Mouse (Mus musculus) hindbrain, embryonic 13.5 days (tissue): Measurements from ENCODE around the gene Col4a3. TPM values are rescaled to one million over a fixed set of nuclear protein-coding genes. Genes with fewer than 3 reads are reported as not detected.

Experiments
- ATAC-seq: fragments of 200-750 bp; cut with Nextera tagmentation; 2 replicates; pipeline ENCODE4 v1.8.0; 2017; ENCODE audit warnings: moderate TSS enrichment; ENCODE audit not compliant: low FRiP score
- H3K27ac ChIP-seq: fragments of 300-500 bp; sonication (generic); 2 replicates; pipeline ENCODE4 v1.5.1; 2015; ENCODE audit warnings: inconsistent platforms, mild to moderate bottlenecking, moderate library complexity
- H3K27me3 ChIP-seq: fragments of 300-500 bp; sonication (generic); 2 replicates; pipeline ENCODE4 v1.6.1; 2015; ENCODE audit warnings: mild to moderate bottlenecking, inconsistent platforms
- H3K36me3 ChIP-seq: fragments of 300-500 bp; sonication (generic); 2 replicates; pipeline ENCODE4 v1.6.1; 2015; ENCODE audit warnings: mild to moderate bottlenecking, inconsistent platforms
- H3K4me1 ChIP-seq: fragments of 300-500 bp; sonication (generic); replicated peaks from 2 replicates; pipeline ENCODE4 v1.6.1; 2015; ENCODE audit warnings: inconsistent platforms
- H3K4me2 ChIP-seq: fragments of 300-500 bp; sonication (generic); 2 replicates; pipeline ENCODE4 v1.6.1; 2015; ENCODE audit warnings: inconsistent platforms, mild to moderate bottlenecking, moderate library complexity
- H3K4me3 ChIP-seq: fragments of 300-500 bp; sonication (generic); 2 replicates; pipeline ENCODE4 v1.5.1; 2015; ENCODE audit warnings: mild to moderate bottlenecking, inconsistent platforms
- H3K9ac ChIP-seq: fragments of 300-500 bp; sonication (generic); 2 replicates; pipeline ENCODE4 v1.6.1; 2015; ENCODE audit warnings: mild to moderate bottlenecking, inconsistent platforms
- H3K9me3 ChIP-seq: fragments of 300-500 bp; sonication (generic); 2 replicates; pipeline ENCODE4 v1.6.1; 2016; ENCODE audit warnings: inconsistent platforms
- WGBS: fragments of 180-500 bp; shearing (Covaris S2); methylation state at CpG from one replicate; pipeline ENCODE4 v1.1.7; 2015; 5-methylcytosine and 5-hydroxymethylcytosine counted together
- polyA plus RNA-seq: library from polyadenylated mRNA; unstranded; fragments of >200 nt; fragmentation: Nextera tagmentation; extraction: Ambion mirVana; gene quantifications from 2 replicates; pipeline ENCODE4 v1.2.1, GENCODE M21; 2015

Gene Col4a3
- polyA plus RNA-seq, 1 experiment from 2014 or later = 0.25 TPM

- Histone ChIP-seq H3K9me3 (no peaks in the 10 kb centered on the region), H3K36me3 (no peaks in the 10 kb centered on the region), H3K4me3 (peak overlapping the region; percentile 25; the same call in 1 of the 2 replicates), H3K4me1 (no peaks in the 10 kb centered on the region), H3K27ac (no peak overlapping the region), H3K27me3 (no peaks in the 10 kb centered on the region), H3K4me2 (peak overlapping the region; percentile 50), H3K9ac (peak overlapping the region; percentile 29; the same call in 1 of the 2 replicates)
- 37% methylated on average over 18 of the region's 18 CpGs for WGBS
- ATAC-seq = no peak
Observed at GRCm38 (mm10) chr1:82641316-82641987, 54.7 kb downstream of the Col4a3 start.

GRCm38 (mm10) chr1:82647989-82648388 lies 61.3 kb downstream of the Col4a3 start:
- Histone ChIP-seq H3K9me3 (no peaks in the 10 kb centered on the region), H3K4me1 (no peaks in the 10 kb centered on the region), H3K4me3 (no peak overlapping the region), H3K4me2 (no peak overlapping the region), H3K27ac (no peak overlapping the region), H3K27me3 (no peaks in the 10 kb centered on the region), H3K36me3 (no peaks in the 10 kb centered on the region), H3K9ac (no peak overlapping the region)
- ATAC-seq = no peak
- WGBS = 73% methylated on average over 10 of the region's 10 CpGs

- no peak for ATAC-seq
- Histone ChIP-seq H3K9ac (no peak overlapping the region), H3K4me2 (no peak overlapping the region), H3K4me1 (no peaks in the 10 kb centered on the region), H3K9me3 (no peaks in the 10 kb centered on the region), H3K27ac (no peak overlapping the region), H3K27me3 (no peaks in the 10 kb centered on the region), H3K4me3 (no peak overlapping the region), H3K36me3 (no peaks in the 10 kb centered on the region)
- WGBS = 78% methylated on average over 4 of the region's 4 CpGs
Observed at GRCm38 (mm10) chr1:82650868-82651267, 64.1 kb downstream of the Col4a3 start.

GRCm38 (mm10) chr1:82654046-82654445 lies 67.3 kb downstream of the Col4a3 start:
- no peak for ATAC-seq
- Histone ChIP-seq H3K4me1 (peaks cover 5% of the 10 kb centered on the region; the same call in 1 of the 2 replicates), H3K27me3 (no peaks in the 10 kb centered on the region), H3K27ac (no peak overlapping the region), H3K9me3 (no peaks in the 10 kb centered on the region), H3K36me3 (no peaks in the 10 kb centered on the region), H3K4me2 (no peak overlapping the region), H3K4me3 (no peak overlapping the region), H3K9ac (no peak overlapping the region)
- WGBS = 39% methylated on average over 7 of the region's 7 CpGs

GRCm38 (mm10) chr1:82656452-82656851 lies 69.7 kb downstream of the Col4a3 start:
- Histone ChIP-seq H3K4me1 (peaks cover 5% of the 10 kb centered on the region; the same call in 1 of the 2 replicates), H3K9ac (no peak overlapping the region), H3K27ac (no peak overlapping the region), H3K4me2 (no peak overlapping the region), H3K9me3 (no peaks in the 10 kb centered on the region), H3K36me3 (no peaks in the 10 kb centered on the region), H3K27me3 (no peaks in the 10 kb centered on the region), H3K4me3 (no peak overlapping the region)
- no peak for ATAC-seq
- WGBS = 56% methylated on average over 3 of the region's 3 CpGs

- Histone ChIP-seq H3K27me3 (no peaks in the 10 kb centered on the region), H3K4me2 (no peak overlapping the region), H3K27ac (no peak overlapping the region), H3K9ac (no peak overlapping the region), H3K9me3 (no peaks in the 10 kb centered on the region), H3K36me3 (no peaks in the 10 kb centered on the region), H3K4me3 (no peak overlapping the region), H3K4me1 (peaks cover 8% of the 10 kb centered on the region; the same call in 1 of the 2 replicates)
- no peak for ATAC-seq
- WGBS = 92% methylated on average over 2 of the region's 2 CpGs
Observed at GRCm38 (mm10) chr1:82662269-82662668, 75.5 kb downstream of the Col4a3 start.

- Histone ChIP-seq H3K4me2 (no peak overlapping the region), H3K9ac (no peak overlapping the region), H3K36me3 (no peaks in the 10 kb centered on the region), H3K4me3 (no peak overlapping the region), H3K9me3 (no peaks in the 10 kb centered on the region), H3K27me3 (no peaks in the 10 kb centered on the region), H3K4me1 (peaks cover 8% of the 10 kb centered on the region; the same call in 1 of the 2 replicates), H3K27ac (no peak overlapping the region)
- WGBS = 20% methylated on average over 2 of the region's 2 CpGs
- ATAC-seq = 0 out of 2 replicates have a peak, but pooled peaks have one; percentile 65
Observed at GRCm38 (mm10) chr1:82663522-82663921, 76.8 kb downstream of the Col4a3 start.

GRCm38 (mm10) chr1:82686328-82686727 lies 99.6 kb downstream of the Col4a3 start:
- Histone ChIP-seq H3K4me3 (no peak overlapping the region), H3K4me2 (no peak overlapping the region), H3K27me3 (no peaks in the 10 kb centered on the region; the same call in 1 of the 2 replicates), H3K36me3 (no peaks in the 10 kb centered on the region), H3K4me1 (peaks cover 4% of the 10 kb centered on the region), H3K9ac (no peak overlapping the region), H3K27ac (no peak overlapping the region), H3K9me3 (no peaks in the 10 kb centered on the region)
- 91% methylated on average over 5 of the region's 5 CpGs for WGBS
- no peak for ATAC-seq

- H3K9me3 ChIP-seq = no peaks in the 10 kb centered on the region
- H3K27ac ChIP-seq = no peak overlapping the region
- no peak overlapping the region for H3K9ac ChIP-seq
- no peak overlapping the region for H3K4me2 ChIP-seq
- H3K27me3 ChIP-seq = no peaks in the 10 kb centered on the region; the same call in 1 of the 2 replicates
- H3K36me3 ChIP-seq = no peaks in the 10 kb centered on the region
- H3K4me3 ChIP-seq = no peak overlapping the region
- ATAC-seq = no peak
- 88% methylated on average over 2 of the region's 2 CpGs for WGBS
- H3K4me1 ChIP-seq = peaks cover 4% of the 10 kb centered on the region
Observed at GRCm38 (mm10) chr1:82686866-82687265, 100.1 kb downstream of the Col4a3 start.

- H3K27ac ChIP-seq = no peak overlapping the region
- no peak for ATAC-seq
Observed at GRCm38 (mm10) chr1:82687931-82688330, 101.2 kb downstream of the Col4a3 start.

GRCm38 (mm10) chr1:82695915-82696314 lies 109.2 kb downstream of the Col4a3 start:
- ATAC-seq = no peak
- no peak overlapping the region for H3K4me2 ChIP-seq
- no peak overlapping the region for H3K27ac ChIP-seq
- H3K36me3 ChIP-seq = no peaks in the 10 kb centered on the region
- no peaks in the 10 kb centered on the region for H3K4me1 ChIP-seq
- H3K9ac ChIP-seq = no peak overlapping the region
- H3K27me3 ChIP-seq = 0 out of 2 replicates have a peak, but pooled peaks cover 3% of the 10 kb centered on the region
- no peak overlapping the region for H3K4me3 ChIP-seq
- WGBS = 53% methylated on average over 3 of the region's 3 CpGs
- no peaks in the 10 kb centered on the region for H3K9me3 ChIP-seq

More at GRCm38 (mm10) chr1:82687931-82688330, 101.2 kb downstream of the Col4a3 start:
- Histone ChIP-seq H3K36me3 (no peaks in the 10 kb centered on the region), H3K4me3 (no peak overlapping the region), H3K9me3 (no peaks in the 10 kb centered on the region), H3K4me1 (peaks cover 4% of the 10 kb centered on the region), H3K4me2 (no peak overlapping the region), H3K27me3 (no peaks in the 10 kb centered on the region; the same call in 1 of the 2 replicates), H3K9ac (no peak overlapping the region)
- 49% methylated on average over 6 of the region's 6 CpGs for WGBS

- no peak overlapping the region for H3K4me3 ChIP-seq
- H3K4me1 ChIP-seq = no peaks in the 10 kb centered on the region
- no peak overlapping the region for H3K9ac ChIP-seq
- no peaks in the 10 kb centered on the region for H3K36me3 ChIP-seq
- 89% methylated on average over 9 of the region's 9 CpGs for WGBS
- ATAC-seq = no peak
- no peaks in the 10 kb centered on the region for H3K9me3 ChIP-seq
- H3K4me2 ChIP-seq = no peak overlapping the region
- H3K27me3 ChIP-seq = peaks cover 36% of the 10 kb centered on the region
- no peak overlapping the region for H3K27ac ChIP-seq
Observed at GRCm38 (mm10) chr1:82717816-82718512, 131.2 kb downstream of the Col4a3 start.
